Mouse (Mus musculus): ENCODE measurements at regions not wholly inside any gene's neighbourhood (a gene's known extent, or its start where the extent isn't known, plus 50 kb on each side); places are given as distances from the start of the nearest gene placed in this dataset.
"Not testable (repeated sequence)": the region's sequence is repeated elsewhere in the genome, so short reads cannot be mapped to it uniquely, and the experiment has no call there.

GRCm38 (mm10) chr10:6164311-6164710 lies 242.1 kb upstream of the Rgs17 start:
- TF ChIP-seq CTCF, EP300 (IDR thresholded peaks at IDR 0.05; ENCODE audit: low read depth): not testable (repeated sequence)
